Mouse (Mus musculus) spleen, adult 2 months (tissue): ENCODE data around the gene Epn1.

Experiments
- CTCF ChIP-seq: fragments of 200-500 bp; IDR thresholded peaks from 2 replicates; pipeline ENCODE4 v1.5.1; 2011; ENCODE audit warnings: mild to moderate bottlenecking, inconsistent platforms; ENCODE audit not compliant: insufficient read depth, insufficient read length, insufficient replicate concordance; ENCODE audit errors: extremely low read depth
- POLR2A ChIP-seq: fragments of 200-500 bp; IDR thresholded peaks from 2 replicates; pipeline ENCODE4 v1.6.1; 2011; ENCODE audit warnings: low read depth, low read length, inconsistent platforms

GRCm38 (mm10) chr7:5087886-5088285 lies 7.9 kb downstream of the Epn1 start:
- TF ChIP-seq CTCF = no peak
- no peak for TF ChIP-seq POLR2A
